Mouse (Mus musculus) olfactory bulb, adult 2 months (tissue): ENCODE data around the gene Cnnm3.

Source experiments
- CTCF ChIP-seq: fragments of 200-500 bp; IDR thresholded peaks from 2 replicates; pipeline ENCODE4 v1.5.1; 2012; ENCODE audit warnings: low read depth, mild to moderate bottlenecking, low read length, moderate library complexity; ENCODE audit not compliant: insufficient read depth
- POLR2A ChIP-seq: fragments of 200-500 bp; IDR thresholded peaks from 2 replicates; pipeline ENCODE4 v1.6.1; 2012; ENCODE audit warnings: mild to moderate bottlenecking, low read depth, low read length, moderate library complexity; ENCODE audit not compliant: insufficient read depth

- TF ChIP-seq POLR2A (no peak), CTCF (no peak)
Measured at GRCm38 (mm10) chr1:36562388-36562787, 50.7 kb downstream of the Cnnm3 start.
